Mouse (Mus musculus): Measurements from ENCODE around the gene Rgs12. TPM values are rescaled to one million over a fixed set of nuclear protein-coding genes. Genes with fewer than 3 reads are reported as not detected.

Gene Rgs12
- total RNA-seq, 2 experiments from 2014 or later: 15.6 to 16.2 TPM

DNA sequence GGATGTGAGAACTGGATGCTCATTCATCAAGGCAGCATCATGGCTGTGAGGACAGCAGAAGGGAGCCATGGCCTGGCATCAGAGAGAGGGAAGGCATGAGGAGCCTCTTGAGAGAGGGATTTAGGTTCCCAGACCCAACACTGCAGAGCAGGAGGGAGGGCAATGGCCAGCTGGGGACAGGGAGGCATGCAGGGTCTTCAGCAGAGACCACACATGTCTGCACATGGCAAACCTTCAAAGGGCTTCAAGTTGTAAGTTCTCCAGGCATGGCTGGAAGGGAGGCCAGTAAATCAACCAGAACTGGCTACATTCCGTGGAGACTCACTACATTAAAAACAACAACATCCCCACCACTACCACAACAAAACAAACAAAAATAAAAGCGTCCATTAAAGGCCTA lies 18.2 kb upstream of the Rgs12 start:
- no peak for DNase-seq

GRCm38 (mm10) chr5:34931516-34932457 lies 17.5 kb upstream of the Rgs12 start:
- intact Hi-C loops (cut with DNase I): no loop called here
- DNase-seq: peak in 1 of 2 experiments; percentile 34

More for the DNA sequence above, 18.2 kb upstream of the Rgs12 start:
- intact Hi-C loops (cut with DNase I): no loop called here

- intact Hi-C loops (cut with DNase I): no loop called here
- DNase-seq: no peak
Observed at GRCm38 (mm10) chr5:34932458-34932806, 16.8 kb upstream of the Rgs12 start.

GRCm38 (mm10) chr5:34933461-34933860 lies 15.8 kb upstream of the Rgs12 start:
- intact Hi-C loops (cut with DNase I): no loop called here
- no peak for DNase-seq

GRCm38 (mm10) chr5:34941710-34942470 lies 7.4 kb upstream of the Rgs12 start:
- DNase-seq: no peak
- intact Hi-C loops (cut with DNase I): no loop called here

- DNase-seq: no peak
- intact Hi-C loops (cut with DNase I): no loop called here
Observed at GRCm38 (mm10) chr5:34943428-34943827, 5.8 kb upstream of the Rgs12 start.

DNA sequence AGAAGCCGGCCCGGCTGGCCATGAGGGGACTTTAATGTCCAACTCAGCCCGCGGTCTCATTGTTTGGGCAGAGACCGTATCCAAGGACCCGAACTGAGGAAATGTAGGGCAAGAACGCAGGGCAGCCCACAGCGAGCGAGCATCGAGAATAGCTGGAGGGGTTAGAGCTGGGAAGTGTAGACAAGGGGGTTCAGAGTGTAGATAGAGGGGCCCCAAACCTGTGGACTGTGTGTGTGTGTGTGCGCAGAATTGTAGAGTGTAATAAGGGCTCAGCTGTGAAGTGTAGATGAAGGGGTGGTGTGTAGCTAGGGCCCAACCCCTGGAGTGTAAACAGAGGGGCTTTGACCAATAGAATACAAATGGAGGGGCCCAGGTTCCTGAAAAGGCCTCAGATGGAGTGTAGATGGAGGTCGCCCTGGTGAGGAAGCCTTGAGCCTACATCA lies 545 bp downstream of the Rgs12 start:
- intact Hi-C loops (cut with DNase I): loop anchor here (2.0 kb wide), 1 partner anchor 17 kb away; no protein-coding TSS in a partner anchor
- DNase-seq: no peak

GRCm38 (mm10) chr5:34950486-34951160 lies 1.4 kb downstream of the Rgs12 start:
- intact Hi-C loops (cut with DNase I): loop anchor here (2.0 kb wide), 1 partner anchor 16 kb away; no protein-coding TSS in a partner anchor
- no peak for DNase-seq

DNA sequence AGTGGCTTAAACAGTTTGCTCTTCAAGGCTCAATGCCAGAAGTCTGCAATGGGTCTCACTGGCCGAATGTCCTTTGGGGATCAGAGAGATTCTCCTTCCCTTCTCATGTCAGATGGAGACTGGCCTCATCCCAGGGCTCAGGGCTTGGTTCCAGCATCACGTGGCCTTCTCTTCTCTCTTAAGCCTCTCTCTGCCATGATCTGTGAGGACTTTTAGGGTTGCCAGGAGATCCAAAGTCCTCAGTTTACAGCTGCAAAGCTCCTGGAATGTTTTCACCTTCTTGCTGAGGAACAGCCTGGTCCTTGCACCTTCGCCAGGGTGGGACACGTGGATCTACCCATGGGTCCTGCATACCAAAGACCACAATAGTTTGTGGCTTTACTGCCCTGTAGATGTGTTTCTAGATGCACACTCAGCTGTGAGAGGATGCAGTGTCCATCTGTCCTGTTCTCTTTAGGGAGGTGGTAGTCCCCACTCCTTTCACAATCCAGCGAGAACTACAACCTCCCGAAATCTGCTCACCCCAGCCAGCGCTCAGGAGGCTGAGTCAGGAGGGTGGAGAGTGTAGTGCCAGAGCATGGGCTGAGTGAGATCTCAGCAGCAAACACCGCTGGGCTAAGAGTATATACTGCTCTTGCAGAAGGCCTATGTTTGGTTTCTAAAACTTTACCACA lies 2.1 kb downstream of the Rgs12 start:
- intact Hi-C loops (cut with DNase I): loop anchor here (2.0 kb wide), 1 partner anchor 16 kb away; no protein-coding TSS in a partner anchor
- DNase-seq: peak in 1 of 2 experiments; percentile 58

DNA sequence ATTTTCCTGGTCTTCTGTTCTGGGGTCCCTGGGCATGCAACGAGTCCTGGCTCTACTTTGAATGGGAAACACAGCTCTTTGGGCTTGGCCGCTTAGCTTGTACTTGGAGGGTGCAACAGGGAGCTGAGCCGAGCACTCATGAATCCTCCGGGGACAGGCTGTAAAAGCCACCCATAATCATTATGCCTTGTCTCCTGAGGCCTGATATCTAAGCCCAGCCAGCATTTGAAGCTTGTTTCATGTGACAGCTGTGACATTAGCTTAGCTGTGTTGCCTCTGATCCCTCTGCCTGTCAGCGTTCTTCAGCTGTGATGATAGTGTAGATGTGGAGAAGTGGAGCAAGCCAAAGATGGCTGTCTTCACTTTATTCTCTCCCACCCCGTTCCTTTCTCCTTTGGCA lies 5.3 kb downstream of the Rgs12 start:
- intact Hi-C loops (cut with DNase I): no loop called here
- no peak for DNase-seq

GRCm38 (mm10) chr5:34955630-34956029 lies 6.4 kb downstream of the Rgs12 start:
- intact Hi-C loops (cut with DNase I): no loop called here
- DNase-seq: peak in 1 of 2 experiments; percentile 34

DNA sequence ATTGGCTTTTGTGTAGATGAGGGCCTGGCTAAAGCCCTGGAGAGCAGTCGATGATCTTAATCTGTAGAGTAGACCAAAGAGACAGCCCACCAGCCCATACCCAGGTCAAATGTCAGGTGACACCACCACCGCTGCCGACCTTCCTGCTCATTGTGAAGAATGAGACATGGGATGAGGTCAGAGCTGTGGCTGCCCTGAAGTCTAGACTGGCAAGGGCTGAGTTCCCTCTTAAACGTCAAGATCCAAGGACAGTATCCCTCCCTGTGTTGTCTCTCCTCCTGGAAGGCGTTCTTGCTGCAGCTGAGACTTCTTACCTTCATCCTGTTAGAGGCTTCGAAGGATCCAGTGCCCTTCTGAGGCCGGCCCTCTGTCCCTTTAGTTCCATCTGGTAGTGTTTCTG lies 6.9 kb downstream of the Rgs12 start:
- intact Hi-C loops (cut with DNase I): no loop called here
- DNase-seq: no peak

GRCm38 (mm10) chr5:34957015-34957414 lies 7.8 kb downstream of the Rgs12 start:
- no peak for DNase-seq
- intact Hi-C loops (cut with DNase I): no loop called here

DNA sequence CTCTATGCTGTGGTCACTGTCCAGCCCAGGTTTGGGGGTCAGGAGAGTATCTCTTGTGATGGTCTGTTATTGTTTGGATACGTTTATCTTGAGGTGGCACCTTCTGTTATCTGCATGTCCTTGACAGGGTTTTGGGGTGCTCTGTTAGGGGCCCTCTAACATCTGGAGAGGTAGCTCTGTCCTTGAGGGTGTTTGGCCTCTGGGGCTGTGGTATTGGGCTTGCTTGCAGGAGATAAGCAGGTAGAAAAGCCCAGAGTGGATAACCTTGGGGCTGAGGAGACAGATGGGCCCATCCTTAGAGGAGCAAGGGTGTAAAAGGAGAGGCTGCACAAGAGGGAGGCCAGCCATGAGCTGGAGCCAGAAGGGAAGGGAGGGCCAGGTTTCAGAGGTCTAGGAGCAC lies 10.8 kb downstream of the Rgs12 start:
- DNase-seq: no peak
- intact Hi-C loops (cut with DNase I): no loop called here

DNA sequence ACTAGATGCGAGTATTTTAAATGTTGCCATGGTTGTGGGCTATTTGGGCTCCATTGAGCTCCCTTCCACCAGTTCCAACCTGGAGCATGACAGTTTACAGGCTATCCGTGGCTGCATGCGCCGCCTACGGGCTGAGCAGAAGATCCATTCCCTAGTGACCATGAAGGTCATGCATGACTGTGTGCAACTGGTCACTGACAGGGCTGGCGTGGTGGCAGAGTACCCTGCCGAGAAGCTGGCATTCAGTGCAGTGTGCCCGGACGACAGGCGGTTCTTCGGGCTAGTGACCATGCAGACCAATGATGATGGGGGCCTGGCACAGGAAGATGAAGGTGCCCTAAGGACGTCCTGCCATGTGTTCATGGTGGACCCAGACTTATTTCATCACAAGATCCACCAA lies 16.3 kb downstream of the Rgs12 start:
- no peak for DNase-seq
- intact Hi-C loops (cut with DNase I): no loop called here

- intact Hi-C loops (cut with DNase I): no loop called here
- DNase-seq: peak in 1 of 2 experiments; percentile 45
Observed at GRCm38 (mm10) chr5:34968386-34968785, 19.1 kb downstream of the Rgs12 start.

DNA sequence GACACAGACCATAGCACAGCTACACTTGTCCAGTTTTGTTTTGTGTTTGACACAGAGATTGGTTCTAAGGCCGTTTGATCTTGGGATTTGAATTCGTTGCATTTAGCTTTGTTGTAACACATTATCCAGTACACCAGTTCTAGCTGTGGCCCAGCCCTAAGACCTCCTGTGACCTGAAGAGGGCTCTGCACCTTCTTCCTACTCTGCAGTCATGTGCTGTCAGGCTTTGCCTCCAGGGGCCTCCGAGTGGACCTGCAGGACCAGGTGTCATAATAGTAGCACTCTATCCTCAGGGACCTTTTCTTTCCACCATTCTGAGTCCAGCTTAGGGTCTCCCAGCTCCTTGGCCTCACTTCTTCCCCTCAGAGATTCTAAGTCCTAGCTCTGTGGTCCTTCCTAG lies 23.2 kb downstream of the Rgs12 start:
- no peak for DNase-seq
- intact Hi-C loops (cut with DNase I): no loop called here

DNA sequence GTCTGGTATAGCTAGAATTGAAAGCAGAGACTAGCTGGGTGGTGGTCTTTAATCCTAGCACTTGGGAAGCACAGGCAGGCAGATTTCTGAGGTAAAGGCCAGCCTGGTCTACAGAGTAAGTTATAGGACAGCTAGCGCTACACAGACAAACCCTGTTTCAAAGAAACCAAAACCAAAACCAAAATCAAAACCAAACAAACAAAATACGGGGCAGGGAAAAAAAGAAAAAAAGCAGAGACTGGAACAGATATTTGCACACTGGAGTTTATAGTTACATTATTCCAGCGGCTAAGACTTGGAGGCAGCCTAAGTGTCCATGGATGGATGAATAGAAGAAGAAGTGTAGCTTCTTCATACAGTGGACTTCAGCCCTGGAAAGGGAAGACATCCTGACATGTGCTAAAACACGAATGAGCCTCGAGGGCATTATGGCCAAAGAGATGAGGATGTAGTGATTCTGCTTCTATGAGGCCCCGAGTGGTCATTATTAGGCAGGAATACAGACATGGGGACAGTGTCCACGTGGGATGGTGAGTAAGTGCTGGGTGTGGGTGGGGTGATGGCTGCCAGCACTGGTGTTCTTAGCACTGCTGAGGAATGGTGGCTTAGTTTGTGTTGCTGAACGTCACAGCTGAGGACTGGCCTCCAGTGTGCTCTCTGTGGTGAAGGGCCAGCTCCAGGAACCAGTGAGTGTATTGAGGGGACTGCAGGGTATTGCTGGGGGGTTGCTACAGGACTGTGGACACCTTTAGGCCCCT lies 24.5 kb downstream of the Rgs12 start:
- DNase-seq: no peak
- intact Hi-C loops (cut with DNase I): no loop called here

DNA sequence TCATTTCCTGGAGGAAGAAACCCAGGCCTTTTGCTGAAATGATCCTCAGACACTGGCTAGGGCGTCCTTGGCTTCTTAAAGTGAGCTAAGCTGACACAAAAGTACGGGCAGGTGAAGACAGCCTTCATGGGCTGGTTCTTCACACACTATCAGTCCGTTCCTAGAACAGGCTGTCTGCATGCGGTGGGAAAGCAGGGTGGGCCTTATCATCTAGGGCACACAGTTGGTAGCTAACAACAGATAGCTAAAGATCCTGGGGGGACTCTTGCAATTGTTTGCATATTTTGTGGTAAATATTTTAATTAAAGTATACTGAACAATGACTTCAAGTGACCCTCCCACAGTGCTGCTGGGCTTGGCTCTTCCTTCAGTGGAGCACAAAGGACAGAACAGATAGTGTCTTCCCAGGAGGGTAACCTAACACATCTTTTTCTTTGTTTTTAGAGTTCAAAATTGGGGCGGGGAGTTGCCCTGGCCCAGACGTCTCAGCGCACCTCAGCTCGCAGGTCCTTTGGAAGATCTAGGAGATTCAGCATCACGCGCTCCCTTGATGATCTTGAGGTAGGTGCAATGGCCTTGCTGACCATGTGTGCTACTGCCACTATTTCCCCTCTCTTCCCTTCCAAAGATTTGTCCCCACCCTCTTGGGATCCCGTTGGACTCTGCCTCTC lies 25.7 kb downstream of the Rgs12 start:
- no peak for DNase-seq
- intact Hi-C loops (cut with DNase I): no loop called here

Data from heart, postnatal 36 days (tissue).